Mouse (Mus musculus) heart, adult 2 months (tissue): Measurements from ENCODE around the gene Akap3.

Experiments used
- CTCF ChIP-seq: fragments of 200-600 bp; IDR thresholded peaks from 2 replicates; pipeline ENCODE4 v1.8.1; 2022; ENCODE audit warnings: antibody characterized with exemption, mild to moderate bottlenecking, moderate library complexity
- POLR2A ChIP-seq: fragments of 200-500 bp; IDR thresholded peaks from 2 replicates; pipeline ENCODE4 v1.6.1; 2011; ENCODE audit warnings: mild to moderate bottlenecking, low read depth, low read length, control low read depth; ENCODE audit not compliant: insufficient read depth

- TF ChIP-seq POLR2A, result no peak
- TF ChIP-seq CTCF, result no peak
Measured at GRCm38 (mm10) chr6:126816338-126816737, 36.6 kb upstream of the Akap3 start.
